Mouse (Mus musculus): ENCODE measurements around the gene C2. TPM values are rescaled to one million over a fixed set of nuclear protein-coding genes. Genes with fewer than 3 reads are reported as not detected.
"Not testable (repeated sequence)": the region's sequence is repeated elsewhere in the genome, so short reads cannot be mapped to it uniquely, and the experiment has no call there.

Gene C2
- total RNA-seq, 2 experiments from 2014 or later, result 1.4 to 1.5 TPM

- intact Hi-C loops (cut with DNase I), result loop anchor here (10.0 kb wide), 1 partner anchor 684 kb away; no protein-coding TSS in a partner anchor
- no peak for DNase-seq
These were observed 57.2 kb downstream of the C2 start for GRCm38 (mm10) chr17:34840736-34841307.

GRCm38 (mm10) chr17:34838785-34839184 lies 59.3 kb downstream of the C2 start:
- DNase-seq, result no peak
- intact Hi-C loops (cut with DNase I), result loop anchor here (10.0 kb wide), 1 partner anchor 194 kb away; the partner anchor contains the start of genes Atf6b and Fkbpl

- intact Hi-C loops (cut with DNase I), result loop anchor here (10.0 kb wide), 1 partner anchor 193 kb away; the partner anchor contains the start of genes Atf6b and Fkbpl
- DNase-seq, result no peak
These were observed 60.4 kb downstream of the C2 start for GRCm38 (mm10) chr17:34837464-34838324.

- intact Hi-C loops (cut with DNase I), result loop anchor here (10.0 kb wide), 1 partner anchor 192 kb away; the partner anchor contains the start of genes Atf6b and Fkbpl
- DNase-seq, result peak; percentile 92 to 93
These were observed 61.2 kb downstream of the C2 start, which contains the start of the genes Stk19 and Dxo for GRCm38 (mm10) chr17:34836856-34837221. TSS of gene Stk19 (minus strand) at chr17:34836945. TSS of gene Dxo (plus strand) at chr17:34837019.

- no peak for DNase-seq
- intact Hi-C loops (cut with DNase I), result loop anchor here (10.0 kb wide), 1 partner anchor 192 kb away; the partner anchor contains the start of genes Atf6b and Fkbpl
These were observed 61.8 kb downstream of the C2 start for GRCm38 (mm10) chr17:34836155-34836855.

GRCm38 (mm10) chr17:34830776-34831175 lies 67.3 kb downstream of the C2 start:
- intact Hi-C loops (cut with DNase I), result loop anchor here (10.0 kb wide), 1 partner anchor 186 kb away; the partner anchor contains the start of genes Atf6b and Fkbpl
- not testable (repeated sequence) for DNase-seq

- DNase-seq, result no peak
- intact Hi-C loops (cut with DNase I), result no loop called here
These were observed 83.2 kb downstream of the C2 start for GRCm38 (mm10) chr17:34814818-34815370.

GRCm38 (mm10) chr17:34813747-34814146 lies 84.3 kb downstream of the C2 start:
- intact Hi-C loops (cut with DNase I); DNase-seq: not testable (repeated sequence)

Small RNAs within 50 kb of the gene (microRNA-seq; reads per million reads assigned to microRNA genes)
- gene Mir6970, result 0 to 0.36 reads per million in 2 experiments
- gene Mir6971, result 1.5 to 2.1 reads per million in 2 experiments
- gene Mir6972, result 0 reads per million in 2 experiments

Other genes starting within 250 kb of the C2 start
- gene Tnxb, start 227.7 kb downstream of the C2 start, total RNA-seq (2021), result 10 to 100 TPM; 33.8 to 37.0 TPM
- gene C4b, start 154.4 kb downstream of the C2 start, total RNA-seq (2021), result 1 to 10 TPM; 3.6 to 6.3 TPM
- not detected for gene Cyp21a1, start 93.7 kb downstream of the C2 start, total RNA-seq (2021)
- gene Stk19, start 61.3 kb downstream of the C2 start, total RNA-seq (2021), result 1 to 10 TPM; 5.8 to 8.7 TPM
- gene Dxo, start 61.2 kb downstream of the C2 start, total RNA-seq (2021), result 1 to 10 TPM; 6.5 to 9.1 TPM
- 10 to 100 TPM; 17.0 to 20.0 TPM for gene Skiv2l, start 48.1 kb downstream of the C2 start, total RNA-seq (2021)
- 1 to 10 TPM; 8.8 to 9.0 TPM for gene Nelfe, start 47.9 kb downstream of the C2 start, total RNA-seq (2021)
- 1 to 10 TPM; 1.5 to 3.4 TPM for gene Cfb, start 35.7 kb downstream of the C2 start, total RNA-seq (2021)
- gene Zbtb12, start 18.8 kb downstream of the C2 start, total RNA-seq (2021), result 1 to 10 TPM; 4.6 to 5.7 TPM
- under 1 TPM in 1 of 2 experiments, not detected in 1; 0.20 TPM for gene Gm20547, start 16.2 kb downstream of the C2 start, total RNA-seq (2021)
- gene Ehmt2, start 204 bp upstream of the C2 start, total RNA-seq (2021), result 10 to 100 TPM; 24.7 to 28.2 TPM
- under 1 TPM in 1 of 2 experiments, not detected in 1; 0.17 TPM for gene Slc44a4, start 16.2 kb upstream of the C2 start, total RNA-seq (2021)
- gene Neu1, start 33.0 kb upstream of the C2 start, total RNA-seq (2021), result 1 to 10 TPM; 8.0 to 8.5 TPM
- gene Hspa1b, start 61.0 kb upstream of the C2 start, total RNA-seq (2021), result 1 to 10 TPM; 4.6 to 6.1 TPM
- gene Gm20481, start 71.6 kb upstream of the C2 start, total RNA-seq (2021), result not detected
- gene Hspa1a, start 73.9 kb upstream of the C2 start, total RNA-seq (2021), result 10 to 100 TPM in 1 of 2 experiments, 1 to 10 TPM in 1; 8.8 to 10.1 TPM
- 10 to 100 TPM; 18.6 to 23.2 TPM for gene Hspa1l, start 74.4 kb upstream of the C2 start, total RNA-seq (2021)
- 10 to 100 TPM; 13.1 to 15.3 TPM for gene Lsm2, start 83.6 kb upstream of the C2 start, total RNA-seq (2021)
- gene Vars, start 102.7 kb upstream of the C2 start, total RNA-seq (2021), result 10 to 100 TPM; 29.3 to 31.8 TPM
- 10 to 100 TPM; 11.3 to 12.8 TPM for gene Vwa7, start 118.3 kb upstream of the C2 start, total RNA-seq (2021)
- gene Sapcd1, start 129.8 kb upstream of the C2 start, total RNA-seq (2021), result not detected
- under 1 TPM; 0.20 to 0.35 TPM for gene Msh5, start 148.5 kb upstream of the C2 start, total RNA-seq (2021)
- gene Clic1, start 151.7 kb upstream of the C2 start, total RNA-seq (2021), result 10 to 100 TPM; 10.9 to 12.0 TPM
- gene Ddah2, start 160.8 kb upstream of the C2 start, total RNA-seq (2021), result 1 to 10 TPM; 8.4 to 8.9 TPM
- gene Ly6g6c, start 167.1 kb upstream of the C2 start, total RNA-seq (2021), result not detected
- not detected for gene Mpig6b, start 167.9 kb upstream of the C2 start, total RNA-seq (2021)
- not detected for gene Ly6g6e, start 178.6 kb upstream of the C2 start, total RNA-seq (2021)
- 1 to 10 TPM in 1 of 2 experiments, not detected in 1; 1.8 TPM for gene Ly6g6d, start 179.8 kb upstream of the C2 start, total RNA-seq (2021)
- gene Ly6g6f, start 187.3 kb upstream of the C2 start, total RNA-seq (2021), result not detected
- 10 to 100 TPM; 67.7 to 73.9 TPM for gene Abhd16a, start 191.0 kb upstream of the C2 start, total RNA-seq (2021)
- gene Ly6g5c, start 210.0 kb upstream of the C2 start, total RNA-seq (2021), result not detected
- not detected for gene Ly6g5b, start 217.2 kb upstream of the C2 start, total RNA-seq (2021)
- 1 to 10 TPM; 6.0 to 7.8 TPM for gene Gpank1, start 223.2 kb upstream of the C2 start, total RNA-seq (2021)
- 100 to 1,000 TPM; 145 to 170 TPM for gene Csnk2b, start 223.8 kb upstream of the C2 start, total RNA-seq (2021)
- 10 to 100 TPM; 13.0 to 17.0 TPM for gene D17H6S53E, start 228.1 kb upstream of the C2 start, total RNA-seq (2021)
- not detected for gene Apom, start 233.8 kb upstream of the C2 start, total RNA-seq (2021)
- gene Bag6, start 236.9 kb upstream of the C2 start, total RNA-seq (2021), result 100 to 1,000 TPM; 191 to 208 TPM

Measured in gastrocnemius, postnatal 36 days (tissue).